ENCODE assay signal across 19 mouse cellular contexts in genomic region chr5:74250947-74251346, GRCm38 (mm10). TPM values are rescaled to one million over a fixed set of nuclear protein-coding genes. Genes with fewer than 3 reads are reported as not detected.
DNase-seq lines count a peak whose midpoint lies in the region; ATAC-seq and TF ChIP-seq lines count a peak whose summit lies in the region.
"Had no signal": no experiment of that assay in that cellular context is flagged by ENCODE, and none has a peak within 500 bp of the region (broad histone marks: within the 10 kb centered on the region; RNA-seq: fewer than 3 reads in every experiment).

No protein-coding gene starts in this region.

- peak overlapping the region; percentile 71 for H3K27ac ChIP-seq in intestine, embryonic 14.5 days (ENCODE audit: low read depth)
- no peak overlapping the region for H3K27ac ChIP-seq in intestine, postnatal 0 days (ENCODE audit: low read depth, low read length)
- 0 out of 2 replicates have a peak overlapping the region, but pooled peaks have one; percentile 9 for H3K27ac ChIP-seq in lung, embryonic 15.5 days
- peak overlapping the region; percentile 69; the same call in 1 of the 2 replicates for H3K27ac ChIP-seq in limb, embryonic 10.5 days
- H3K27ac ChIP-seq: heart, embryonic 13.5 days had no signal

- H3K36me3 ChIP-seq in intestine, embryonic 14.5 days (ENCODE audit: control insufficient read depth, insufficient read depth, low read length): no peaks in the 10 kb centered on the region
- no peaks in the 10 kb centered on the region for H3K36me3 ChIP-seq in intestine, postnatal 0 days (ENCODE audit: control insufficient read depth, insufficient read depth)
- H3K36me3 ChIP-seq in lung, embryonic 15.5 days: no peaks in the 10 kb centered on the region
- no peaks in the 10 kb centered on the region for H3K36me3 ChIP-seq in limb, embryonic 10.5 days
- H3K36me3 ChIP-seq: heart, embryonic 13.5 days had no signal

- H3K9me3 ChIP-seq in intestine, embryonic 14.5 days (ENCODE audit: control insufficient read depth, low read length): no peaks in the 10 kb centered on the region
- no peaks in the 10 kb centered on the region for H3K9me3 ChIP-seq in intestine, postnatal 0 days (ENCODE audit: control insufficient read depth)
- H3K9me3 ChIP-seq in lung, embryonic 15.5 days: no peaks in the 10 kb centered on the region
- no peaks in the 10 kb centered on the region for H3K9me3 ChIP-seq in limb, embryonic 10.5 days (replicated peaks)
- H3K9me3 ChIP-seq: heart, embryonic 13.5 days had no signal

- H3K27me3 ChIP-seq in intestine, embryonic 14.5 days (replicated peaks; ENCODE audit: control insufficient read depth, insufficient read depth, low read length): no peaks in the 10 kb centered on the region
- H3K27me3 ChIP-seq in intestine, postnatal 0 days (replicated peaks; ENCODE audit: control insufficient read depth, insufficient read depth, low read length): no peaks in the 10 kb centered on the region
- H3K27me3 ChIP-seq in lung, embryonic 15.5 days: no peaks in the 10 kb centered on the region
- no peaks in the 10 kb centered on the region for H3K27me3 ChIP-seq in limb, embryonic 10.5 days (ENCODE audit: low read depth, poor library complexity, severe bottlenecking)
- H3K27me3 ChIP-seq: heart, embryonic 13.5 days; Patski had no signal

- no peak for DNase-seq in intestine, embryonic 14.5 days (ENCODE audit: low spot score)
- no peak for DNase-seq in lung, postnatal 4 days
- DNase-seq in limb, embryonic 10.5 days (ENCODE audit: low spot score): no peak
- peak; percentile 54 for DNase-seq in yolk sac, embryonic 10.5 days (ENCODE audit: low spot score)
- no peak for DNase-seq in gastrocnemius, postnatal 36 days
- DNase-seq in ovary, adult 18-20 months (ENCODE audit: low spot score): no peak
- DNase-seq: adrenal gland, postnatal 10 days; B cell, adult 2 months; embryo, embryonic 11 days; heart, postnatal 4 days; kidney, postnatal 4 days; lung, postnatal 14 days; retina, postnatal 1 day; thymus, postnatal 14 days had no signal

- intact Hi-C loops in gastrocnemius, postnatal 36 days (cut with DNase I): no loop called here

- no peak overlapping the region for H3K9ac ChIP-seq in intestine, embryonic 14.5 days (ENCODE audit: low read length)
- no peak overlapping the region for H3K9ac ChIP-seq in intestine, postnatal 0 days (ENCODE audit: low read depth, low read length)
- no peak overlapping the region for H3K9ac ChIP-seq in lung, embryonic 15.5 days

- TF ChIP-seq CTCF in intestine, postnatal 0 days (IDR thresholded peaks at IDR 0.05; ENCODE audit: low read depth): no peak

- no peak overlapping the region for H3K4me3 ChIP-seq in intestine, embryonic 14.5 days (ENCODE audit: low read depth, low read length)
- no peak overlapping the region for H3K4me3 ChIP-seq in intestine, postnatal 0 days (ENCODE audit: low read depth, low read length)
- H3K4me3 ChIP-seq in lung, embryonic 15.5 days: no peak overlapping the region
- H3K4me3 ChIP-seq in limb, embryonic 10.5 days: no peak overlapping the region
- H3K4me3 ChIP-seq: heart, embryonic 13.5 days had no signal

- H3K4me2 ChIP-seq in intestine, embryonic 14.5 days (ENCODE audit: low read length): no peak overlapping the region
- H3K4me2 ChIP-seq in intestine, postnatal 0 days (replicated peaks; ENCODE audit: low read depth): no peak overlapping the region
- H3K4me2 ChIP-seq in lung, embryonic 15.5 days: no peak overlapping the region
- H3K4me2 ChIP-seq: heart, embryonic 13.5 days; liver, embryonic 11.5 days had no signal

- 47% methylated on average over 2 of the region's 2 CpGs for WGBS in intestine, embryonic 14.5 days
- WGBS in intestine, postnatal 0 days: 71% methylated on average over 2 of the region's 2 CpGs
- WGBS in lung, embryonic 15.5 days: 67% methylated on average over 2 of the region's 2 CpGs
- WGBS in limb, embryonic 10.5 days: 74% methylated on average over 2 of the region's 2 CpGs

- peaks cover 42% of the 10 kb centered on the region for H3K4me1 ChIP-seq in intestine, embryonic 14.5 days (replicated peaks; ENCODE audit: control insufficient read depth, insufficient read depth, low read length)
- no peaks in the 10 kb centered on the region for H3K4me1 ChIP-seq in intestine, postnatal 0 days (replicated peaks; ENCODE audit: control insufficient read depth, insufficient read depth, low read length)
- H3K4me1 ChIP-seq in lung, embryonic 15.5 days: peaks cover 35% of the 10 kb centered on the region
- peaks cover 57% of the 10 kb centered on the region for H3K4me1 ChIP-seq in limb, embryonic 10.5 days

- no peak for ATAC-seq in intestine, embryonic 14.5 days (replicated peaks; ENCODE audit: low FRiP score, low TSS enrichment, low read depth)
- ATAC-seq in intestine, postnatal 0 days: no peak
- no peak for ATAC-seq in lung, embryonic 15.5 days (ENCODE audit: borderline replicate concordance, extremely low read depth, low FRiP score, low TSS enrichment)
- ATAC-seq: Patski had no signal

RNA-seq across cellular contexts. Expression of gene Rasl11b, which starts 55.9 kb away (rescaled TPM):
- polyA plus RNA-seq in intestine, embryonic 14.5 days (2014; fragmentation: Nextera tagmentation; extraction: Ambion mirVana): 39.6 and 43.8 TPM in 2 replicates
- polyA plus RNA-seq in intestine, postnatal 0 days (2015; fragmentation: Nextera tagmentation; extraction: Ambion mirVana): 15.9 and 19.4 TPM in 2 replicates
- polyA plus RNA-seq in lung, embryonic 15.5 days (2015; fragmentation: Nextera tagmentation; extraction: Ambion mirVana): 150 and 154 TPM in 2 replicates
- polyA plus RNA-seq in limb, embryonic 10.5 days (2016; fragmentation: Nextera tagmentation; extraction: Ambion mirVana): 40.7 and 91.2 TPM in 2 replicates
- 1 to 10 TPM; 2.4 to 4.0 TPM for total RNA-seq in gastrocnemius, postnatal 36 days (2021)
